Mouse (Mus musculus) adrenal gland, adult 2 months (tissue): Measurements from ENCODE around the gene Bicd2. TPM values are rescaled to one million over a fixed set of nuclear protein-coding genes. Genes with fewer than 3 reads are reported as not detected.

Source experiments
- DNase-seq: peaks from one replicate; pipeline ENCODE4 v3.0.0; 2021
- long read RNA-seq: library from polyadenylated mRNA; stranded (forward); transcript quantifications from one replicate; pipeline ENCODE4 v2.0.0, GENCODE M21; 2021
- polyA plus RNA-seq: library from polyadenylated mRNA; depleted of rRNA; stranded (reverse); fragments of >200 nt; gene quantifications from 2 replicates; pipeline ENCODE4 v1.2.3, GENCODE M21; 2012; rRNA removed
- total RNA-seq, 2 experiments: library from RNA; stranded (reverse); gene quantifications; 2 replicates each; pipeline ENCODE4 v1.2.3; 2021

The Bicd2 gene
- 10 to 100 TPM; 34.7 to 43.2 TPM for total RNA-seq
- polyA plus RNA-seq, result 25.1 and 25.2 TPM in 2 replicates
- long read RNA-seq, full-length matches to known transcripts, result 24 of 37 reads
- long read RNA-seq, partial matches to known transcripts, result 4 of 37 reads
- long read RNA-seq, other reads (novel, unspliced or antisense), result 9 of 37 reads

DNA sequence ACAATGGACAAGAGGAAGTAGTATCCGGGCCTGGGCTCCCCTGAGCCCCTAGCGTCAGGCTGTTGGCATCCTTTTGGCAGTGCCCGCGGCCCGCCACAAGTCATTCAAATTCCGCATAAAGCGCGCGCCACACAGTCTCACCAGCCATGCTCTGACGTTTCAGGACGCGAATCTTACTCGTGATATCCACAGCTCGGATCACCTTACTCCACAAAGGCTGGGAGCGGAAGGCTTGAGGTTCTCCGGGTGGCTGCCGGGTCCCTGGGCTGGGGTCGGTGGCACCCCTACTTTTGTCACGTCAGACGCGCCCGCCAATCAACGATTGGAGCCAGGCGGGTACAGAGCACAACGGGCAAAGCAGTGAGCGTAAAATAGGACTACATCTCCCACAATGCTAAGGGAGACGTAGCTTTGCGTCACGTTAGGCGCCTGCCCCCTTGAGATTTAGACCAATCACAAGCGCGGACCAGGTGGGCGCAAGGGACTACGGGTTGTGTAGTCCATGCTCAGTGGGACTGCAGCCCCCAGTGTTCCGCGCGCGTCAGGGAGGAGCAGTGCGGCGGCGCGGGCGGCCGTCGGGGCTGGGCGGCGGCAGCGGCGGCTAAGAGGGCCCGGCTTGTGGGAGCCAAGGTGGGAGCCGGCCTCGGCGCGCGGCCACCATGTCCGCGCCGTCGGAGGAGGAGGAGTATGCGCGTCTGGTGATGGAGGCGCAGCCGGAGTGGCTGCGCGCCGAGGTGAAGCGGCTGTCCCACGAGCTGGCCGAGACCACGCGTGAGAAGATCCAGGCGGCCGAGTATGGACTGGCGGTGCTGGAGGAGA, at the start of gene Bicd2:
TSS of gene Bicd2 (plus strand) at position 574 of the 819 bp plus-strand sequence.
- peak; percentile 97 for DNase-seq

DNA sequence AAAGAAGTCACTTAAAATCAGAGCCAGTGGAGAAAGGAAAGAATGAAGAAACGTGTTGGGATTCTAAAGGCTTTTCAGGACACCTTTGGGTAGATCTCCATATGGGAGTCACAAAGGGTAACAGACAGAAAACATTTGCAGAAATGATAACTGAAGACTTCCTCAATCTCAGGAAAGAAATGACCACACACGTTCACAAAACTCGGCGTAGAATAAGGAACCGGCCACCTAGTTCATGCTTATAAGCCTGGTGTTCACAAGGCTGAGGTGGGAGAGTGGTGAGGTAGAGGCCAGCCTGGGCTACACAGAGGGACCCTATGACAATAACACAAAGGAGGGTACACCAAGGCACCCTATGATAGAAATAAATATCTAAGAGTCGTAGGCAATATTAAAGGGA, 49.4 kb upstream of the Bicd2 start:
- DNase-seq, result no peak

DNA sequence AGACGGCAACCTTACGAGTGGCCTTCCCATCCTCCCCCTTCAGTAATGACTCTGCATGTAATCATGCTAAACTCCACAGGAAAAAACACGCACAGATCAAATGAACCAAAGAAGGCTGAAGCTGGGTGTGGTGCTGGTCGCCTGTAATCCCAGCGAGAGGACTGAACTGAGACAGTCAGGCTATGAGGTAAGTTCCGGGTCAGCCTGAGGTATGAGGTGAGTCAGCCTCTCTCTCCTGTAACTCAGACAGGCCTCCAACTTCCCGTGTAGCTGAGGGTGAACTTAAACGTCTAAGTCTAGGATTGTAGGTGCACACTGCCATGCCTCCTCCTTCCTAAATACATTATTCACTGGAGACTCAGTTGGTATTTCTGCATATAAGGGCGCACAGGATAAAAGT, 47.3 kb upstream of the Bicd2 start:
- DNase-seq, result no peak

DNA sequence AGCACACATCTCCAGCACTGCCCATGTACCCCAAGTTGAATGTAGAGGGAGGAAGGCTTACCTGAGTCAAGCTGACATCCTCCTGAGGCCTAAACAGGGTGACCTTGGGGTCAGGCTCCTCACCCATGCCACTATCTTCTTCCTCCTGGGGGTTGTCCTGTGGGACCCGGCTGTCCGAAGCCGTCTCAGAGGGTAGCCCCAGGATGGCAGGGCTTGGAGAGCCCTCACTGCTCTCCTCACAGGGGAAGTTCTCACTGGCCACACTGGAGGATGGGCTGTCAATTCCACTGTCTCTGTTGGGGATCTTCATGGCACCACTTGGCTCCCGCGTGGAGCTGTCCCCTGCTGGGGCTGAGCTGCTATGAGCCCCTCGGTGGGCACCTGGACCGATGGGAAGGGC, 45.1 kb upstream of the Bicd2 start:
- no peak for DNase-seq

DNA sequence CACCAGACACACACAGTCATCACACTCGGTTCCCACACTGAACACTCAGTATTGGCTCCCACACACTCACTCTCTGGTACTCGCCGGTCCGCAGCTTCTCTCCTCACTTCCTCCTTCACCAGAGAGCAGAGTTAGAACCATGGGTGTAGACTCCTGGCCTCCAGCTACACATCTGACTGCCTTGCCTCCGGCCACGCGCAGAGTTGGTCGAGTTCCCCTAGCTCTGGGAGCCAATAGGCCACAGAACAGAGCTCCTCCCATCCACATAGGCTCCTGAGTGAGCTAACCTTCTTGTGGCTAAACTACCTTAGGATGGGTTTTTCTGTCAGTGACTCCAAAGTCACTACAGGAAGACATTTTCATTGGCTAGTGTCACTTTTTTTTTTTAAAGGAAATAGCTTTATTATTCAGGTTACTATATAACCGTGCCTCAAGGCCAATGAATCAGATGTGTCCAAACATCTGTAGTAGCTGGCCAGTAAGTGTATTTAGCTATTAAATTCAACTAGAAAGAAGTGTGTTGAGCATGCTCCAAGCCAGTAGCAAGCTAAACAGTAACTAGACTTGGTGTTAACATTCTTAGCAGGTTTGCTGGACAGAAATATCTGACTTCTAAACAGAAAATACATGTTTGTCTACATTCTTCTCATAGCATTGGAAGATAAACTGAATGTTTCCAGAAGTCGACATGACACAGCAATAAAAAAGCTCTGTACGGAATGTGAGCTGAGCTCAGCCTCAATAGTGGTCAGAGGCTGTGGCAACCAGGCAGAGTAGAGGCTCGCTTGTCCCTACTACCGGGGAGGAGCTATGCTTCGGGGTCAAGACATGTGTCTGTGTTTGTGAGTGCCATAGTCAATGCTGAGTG, 42.6 kb upstream of the Bicd2 start:
- DNase-seq, result no peak

DNA sequence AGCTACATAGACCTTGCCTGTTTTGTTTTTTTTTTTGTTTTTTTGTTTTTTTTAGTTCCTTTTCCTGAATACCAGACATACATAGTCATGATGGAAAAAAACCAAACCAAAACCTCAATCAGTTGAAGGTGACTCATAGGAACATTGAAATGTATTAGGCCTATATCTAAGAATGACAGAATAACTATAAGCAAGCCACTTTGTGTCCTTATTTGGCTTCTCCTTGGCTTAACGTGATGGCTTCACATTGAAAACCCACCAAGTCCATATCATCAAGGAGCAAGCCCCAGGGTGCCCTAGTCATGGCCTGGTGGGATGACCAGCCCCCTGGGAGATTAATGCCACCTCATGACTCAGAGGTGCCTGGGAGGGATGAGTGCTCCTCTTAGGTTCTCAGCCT, 40.6 kb upstream of the Bicd2 start:
- no peak for DNase-seq

DNA sequence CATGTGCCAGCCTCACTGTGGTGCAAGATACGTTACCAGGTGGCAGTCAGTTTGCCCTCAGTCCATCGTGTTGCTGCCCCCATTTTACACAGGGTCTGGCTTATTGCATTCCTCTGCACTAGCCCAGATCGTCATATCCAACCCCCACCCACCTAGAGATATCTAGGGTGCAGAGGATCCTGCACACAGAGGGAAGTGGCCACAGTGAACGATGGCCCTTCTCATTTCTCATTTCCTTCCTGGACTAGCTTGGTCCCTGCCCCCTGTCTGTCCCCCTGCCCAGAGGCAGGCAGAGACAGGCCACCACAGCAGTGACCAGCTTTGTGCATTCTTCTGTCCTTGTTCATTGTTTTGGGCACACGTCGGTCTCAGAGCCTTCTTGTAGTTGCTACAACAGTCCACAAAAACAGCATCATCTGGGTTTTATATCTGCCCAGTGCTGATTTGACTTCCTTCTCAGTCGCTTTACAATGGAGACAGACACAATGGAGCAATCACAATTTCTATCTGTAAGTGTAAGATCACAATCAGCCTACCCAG, 34.5 kb upstream of the Bicd2 start:
- no peak for DNase-seq

DNA sequence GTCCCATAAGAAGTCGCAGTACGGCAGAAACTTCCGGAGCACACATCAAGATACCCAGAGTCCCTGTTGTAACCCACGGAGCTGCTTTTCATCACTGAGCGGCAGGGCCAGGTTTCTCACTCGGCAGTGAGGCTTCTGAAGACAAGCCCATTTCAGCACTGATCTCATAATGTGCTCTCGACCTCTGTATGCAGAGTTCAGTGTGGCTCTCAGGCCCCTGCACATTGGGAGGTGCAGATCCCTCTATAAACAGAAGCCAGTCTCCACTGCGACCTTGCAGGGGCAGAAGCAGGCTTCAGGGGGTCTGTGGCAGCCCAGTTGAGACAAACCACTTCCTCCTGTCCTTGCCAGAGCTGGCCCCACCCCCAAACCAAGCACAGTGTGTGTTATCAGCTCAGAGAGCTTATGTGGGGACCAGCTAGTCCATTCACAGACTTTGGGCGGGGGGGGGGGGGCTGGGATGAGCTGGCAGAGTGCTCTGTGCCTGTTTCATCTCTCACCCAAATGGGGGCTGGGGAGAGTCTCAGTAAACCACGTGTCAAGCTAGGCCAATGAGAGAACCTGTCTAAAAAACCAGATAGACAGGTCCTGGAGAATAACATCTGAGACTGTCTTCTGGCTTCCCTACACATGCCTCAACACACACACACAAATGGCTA, 33.9 kb upstream of the Bicd2 start:
- no peak for DNase-seq

DNA sequence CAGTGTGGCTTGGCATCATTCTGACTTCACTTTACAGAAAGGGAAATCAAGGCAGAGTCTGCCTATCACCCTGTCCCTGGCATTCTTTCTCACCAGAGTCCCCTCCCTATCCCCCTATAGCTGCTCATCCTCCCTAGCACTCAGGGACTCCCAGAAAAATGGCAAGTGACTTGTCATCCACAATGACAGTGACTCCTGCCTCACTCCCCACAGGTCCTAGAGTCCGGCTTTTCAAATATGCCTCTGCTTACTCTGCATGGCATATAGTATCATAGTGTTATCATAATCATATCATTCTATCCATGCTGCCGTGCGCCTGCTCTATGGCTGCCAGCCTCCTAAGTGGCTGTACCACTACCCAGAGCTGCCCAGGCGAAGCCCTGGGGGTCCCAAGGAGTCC, 33.2 kb upstream of the Bicd2 start:
- DNase-seq, result no peak

DNA sequence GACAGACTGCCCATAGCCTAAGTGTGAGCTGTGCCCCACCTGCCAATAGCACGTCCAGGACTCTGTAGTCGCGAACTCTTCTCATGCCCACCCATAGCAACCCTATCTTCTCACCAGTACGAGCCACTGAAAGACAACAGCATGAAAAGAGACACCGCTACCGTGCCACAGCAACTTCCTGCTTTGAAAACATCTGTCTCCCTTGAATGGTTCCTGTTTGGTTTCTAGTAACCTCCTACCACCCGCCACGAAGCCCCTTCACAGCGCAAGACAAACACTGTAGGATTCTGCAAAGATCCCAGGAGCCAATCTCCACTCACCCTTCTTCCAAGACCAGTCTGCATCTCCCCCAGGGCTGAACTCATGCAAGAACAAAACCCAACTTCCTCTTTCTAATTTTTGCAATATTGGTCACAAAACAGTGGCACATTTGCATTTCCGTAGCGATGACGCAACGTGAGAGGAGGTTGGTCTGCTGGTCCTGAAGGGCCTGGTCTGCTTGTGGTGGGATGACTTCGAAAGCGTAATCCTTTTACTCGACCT, 32.5 kb upstream of the Bicd2 start:
- DNase-seq, result no peak

DNA sequence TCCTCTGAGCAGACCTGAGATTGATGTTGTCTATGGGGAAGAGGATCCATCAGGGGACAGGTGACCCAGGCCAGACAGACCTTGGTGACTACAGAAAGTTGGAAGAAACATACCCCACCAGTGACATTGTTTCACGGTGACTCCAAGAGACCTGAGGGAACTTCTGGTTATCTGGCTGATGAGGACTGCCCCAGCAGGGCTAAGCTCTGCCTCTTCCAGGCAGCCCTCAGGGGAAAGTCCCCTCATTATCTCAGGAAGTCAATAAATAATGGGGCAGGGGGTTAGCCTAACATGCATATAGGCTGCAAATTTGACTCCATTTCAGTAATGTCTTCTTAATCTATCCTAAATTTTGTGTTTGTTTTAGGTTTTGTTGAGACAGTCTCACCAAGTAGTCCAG, 31.9 kb upstream of the Bicd2 start:
- DNase-seq, result no peak

DNA sequence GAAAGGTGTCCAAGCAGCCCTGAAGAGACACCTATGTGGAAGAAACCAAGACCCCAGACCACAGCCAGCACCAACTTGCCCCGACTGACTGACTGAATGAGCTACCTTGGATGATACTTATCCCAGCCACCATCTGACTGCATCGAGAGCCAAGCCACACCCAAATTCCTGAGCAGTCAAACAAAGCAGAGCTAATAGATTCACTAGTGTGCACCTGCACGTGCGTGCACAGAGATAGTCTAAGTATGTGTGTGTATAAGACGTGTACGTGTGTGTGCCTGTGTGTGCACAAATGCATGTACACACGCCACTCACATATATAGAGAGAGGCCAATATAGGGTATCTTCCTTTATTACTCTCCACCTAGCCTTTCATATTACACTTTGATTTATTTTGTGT, 29.7 kb upstream of the Bicd2 start:
- no peak for DNase-seq

DNA sequence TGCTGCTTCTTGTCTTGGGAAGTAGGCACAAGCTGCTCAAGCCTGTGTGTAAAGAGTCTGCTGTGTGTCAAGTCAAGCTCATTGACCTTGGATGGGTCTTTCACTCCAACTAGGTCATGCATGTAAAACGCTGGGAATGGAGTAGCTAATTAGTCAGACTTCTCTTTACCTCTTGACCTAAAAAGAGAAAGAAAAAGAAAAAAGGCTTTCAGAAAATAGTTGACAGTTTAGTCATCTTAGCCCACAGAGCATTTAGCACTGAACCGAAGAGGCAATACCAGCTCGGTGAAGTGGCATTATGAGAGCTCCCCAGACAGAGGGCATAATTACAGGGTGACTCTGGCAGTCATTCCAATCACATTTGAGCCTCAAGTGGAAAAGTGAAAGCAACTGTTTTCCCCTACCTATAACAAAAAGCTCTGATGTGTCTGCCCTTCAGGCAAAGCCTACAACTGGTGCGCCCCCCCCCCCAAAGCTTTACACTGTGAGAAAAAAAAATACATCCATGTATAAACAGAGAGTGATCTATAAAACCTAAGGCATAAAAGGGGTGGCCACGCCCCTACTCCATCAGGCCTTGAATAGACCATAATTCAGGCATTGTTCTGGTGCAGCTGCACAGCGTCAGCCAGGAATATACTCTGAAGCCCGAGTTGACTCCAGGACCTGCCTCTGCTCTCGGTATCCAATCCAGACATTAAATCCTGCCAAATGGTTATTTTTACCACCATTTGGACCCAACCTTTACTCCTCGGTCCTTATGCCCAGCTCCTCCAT, 24.8 kb upstream of the Bicd2 start:
- peak; percentile 52 for DNase-seq

DNA sequence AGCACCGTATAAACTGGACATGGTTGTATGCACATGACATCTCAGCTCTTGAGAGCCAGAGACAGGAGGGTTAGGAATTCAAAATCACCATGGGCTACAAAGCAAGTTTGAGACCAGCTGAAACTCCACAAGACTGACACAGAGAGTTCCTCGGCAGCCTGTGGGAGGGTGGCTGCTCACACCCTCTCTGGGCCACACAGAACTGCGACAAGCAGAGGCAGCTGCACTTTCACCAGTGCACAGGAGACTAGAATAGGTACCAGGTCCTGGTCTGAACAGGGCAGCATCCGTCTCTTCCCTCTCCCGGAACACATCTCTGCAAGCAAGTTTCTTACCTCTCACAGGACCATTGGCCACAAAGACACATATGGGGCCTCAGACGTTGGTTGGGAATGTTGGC, 23.9 kb upstream of the Bicd2 start:
- no peak for DNase-seq

DNA sequence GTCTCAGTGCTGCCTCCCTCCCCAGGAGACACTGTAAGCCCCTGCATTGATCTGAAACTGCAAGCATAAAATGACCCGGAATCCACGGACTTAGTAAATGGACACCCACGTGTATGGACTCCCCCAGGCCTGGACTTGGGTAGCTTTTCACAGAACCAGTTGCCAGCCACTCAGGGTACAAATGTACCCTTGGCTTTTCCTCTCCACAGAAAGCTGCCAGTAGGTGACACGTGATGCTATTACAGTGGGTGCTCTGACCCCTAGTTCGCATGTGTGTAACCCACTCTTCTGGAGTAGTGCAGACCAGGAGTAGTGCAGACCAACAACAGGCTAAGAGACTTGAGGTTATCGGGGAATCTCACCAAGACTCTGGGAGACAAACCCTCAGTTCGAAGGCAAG, 23.5 kb upstream of the Bicd2 start:
- DNase-seq, result no peak

DNA sequence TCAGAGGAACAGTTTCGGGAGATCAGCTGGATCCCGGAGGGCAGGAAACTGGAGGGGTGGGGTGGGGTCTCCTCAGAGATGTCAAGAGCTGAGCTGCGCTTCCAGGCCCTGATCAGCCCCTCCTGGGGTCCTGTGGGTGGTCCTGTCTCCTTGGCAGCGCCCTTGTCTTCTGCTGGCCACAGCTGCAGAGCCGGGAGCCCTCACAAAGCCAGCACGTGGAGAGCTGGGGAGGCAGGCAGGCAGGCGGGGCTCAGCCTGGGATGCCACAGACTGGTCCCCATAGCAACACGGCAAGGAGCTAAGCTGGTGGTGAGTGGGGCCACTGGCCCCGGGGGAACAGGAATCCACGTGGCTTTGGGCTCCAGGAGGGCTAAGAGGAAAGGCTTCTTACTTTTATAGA, 21.3 kb upstream of the Bicd2 start, which contains the start of gene Fgd3:
TSS of gene Fgd3 (minus strand) at position 272 of the 400 bp plus-strand sequence.
- DNase-seq, result peak; percentile 83

DNA sequence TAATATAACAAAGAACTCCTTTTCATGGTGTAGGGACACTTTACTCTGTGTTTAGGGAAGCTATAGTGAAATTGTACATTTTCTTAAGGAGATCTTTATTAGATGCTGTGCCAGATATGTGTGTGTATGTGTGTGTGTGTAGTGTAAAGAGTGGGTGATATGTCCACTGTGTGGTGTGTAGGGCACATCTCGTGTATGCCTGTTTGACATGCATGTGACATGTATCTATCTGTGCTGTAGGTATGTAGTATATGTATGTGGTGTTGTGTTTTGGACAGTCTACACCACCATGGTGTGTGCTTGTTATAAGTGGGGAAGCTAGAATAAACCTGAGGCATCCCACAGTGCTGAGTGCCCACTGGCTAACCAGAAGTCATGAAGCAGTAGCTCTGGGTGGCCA, 20.9 kb upstream of the Bicd2 start:
- no peak for DNase-seq

DNA sequence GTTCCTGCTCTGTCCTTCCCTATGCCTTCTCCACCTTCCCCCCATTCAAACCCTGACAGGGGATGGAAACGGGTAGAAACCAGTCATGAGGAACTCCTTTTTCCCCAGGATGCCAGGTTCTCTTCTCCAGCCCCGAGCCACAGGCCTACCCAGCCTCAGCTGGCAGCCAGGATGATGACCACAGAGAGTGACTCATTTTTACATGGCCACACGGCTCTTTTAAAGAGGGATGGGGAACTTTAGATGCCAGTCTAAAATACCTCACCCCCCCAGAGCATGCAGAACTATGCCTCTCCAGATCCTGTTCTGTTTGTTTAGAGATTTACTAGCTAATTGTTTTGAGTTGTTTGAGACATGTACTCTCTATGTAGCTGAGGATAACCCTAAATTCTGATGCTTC, 19.9 kb upstream of the Bicd2 start:
- peak; percentile 68 for DNase-seq

DNA sequence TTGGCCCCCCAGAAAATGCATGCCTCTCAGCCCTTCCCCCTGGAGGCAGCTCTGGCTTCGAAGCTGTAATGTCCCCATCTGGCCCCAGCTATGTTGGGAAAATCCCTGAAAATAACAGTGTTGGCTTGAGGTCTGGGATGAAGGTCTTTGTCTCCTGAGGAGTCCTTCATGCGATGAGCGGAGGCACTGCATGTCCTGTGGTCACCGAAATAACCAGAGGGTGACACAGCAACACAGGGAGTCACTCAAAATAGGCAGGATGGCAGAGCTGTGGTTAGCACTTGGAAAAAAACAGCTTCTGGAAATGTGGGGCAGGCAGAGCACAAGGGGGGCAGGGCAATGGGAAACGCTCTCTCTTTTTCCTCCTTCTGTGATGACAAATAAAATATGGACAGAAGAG, 19.2 kb upstream of the Bicd2 start:
- DNase-seq, result no peak

DNA sequence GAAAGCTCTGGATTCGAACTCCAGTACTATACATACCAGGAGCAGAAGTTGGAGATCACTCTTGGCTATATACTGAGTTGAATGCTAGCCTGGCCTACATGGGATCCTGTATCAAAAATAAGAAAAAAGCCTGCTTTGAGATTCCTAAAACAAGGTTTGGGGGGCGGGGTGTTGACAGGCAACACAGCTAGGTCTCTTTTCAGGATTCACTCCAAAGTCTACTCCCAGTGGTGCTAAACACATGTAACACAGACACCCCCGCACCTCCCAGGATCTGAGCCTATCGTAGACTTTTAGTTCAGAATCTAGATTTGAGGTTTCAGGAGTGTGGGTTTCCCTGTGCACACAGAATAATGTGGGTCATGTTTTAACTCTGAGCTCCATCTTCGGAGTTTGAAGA, 18.6 kb upstream of the Bicd2 start:
- DNase-seq, result no peak

DNA sequence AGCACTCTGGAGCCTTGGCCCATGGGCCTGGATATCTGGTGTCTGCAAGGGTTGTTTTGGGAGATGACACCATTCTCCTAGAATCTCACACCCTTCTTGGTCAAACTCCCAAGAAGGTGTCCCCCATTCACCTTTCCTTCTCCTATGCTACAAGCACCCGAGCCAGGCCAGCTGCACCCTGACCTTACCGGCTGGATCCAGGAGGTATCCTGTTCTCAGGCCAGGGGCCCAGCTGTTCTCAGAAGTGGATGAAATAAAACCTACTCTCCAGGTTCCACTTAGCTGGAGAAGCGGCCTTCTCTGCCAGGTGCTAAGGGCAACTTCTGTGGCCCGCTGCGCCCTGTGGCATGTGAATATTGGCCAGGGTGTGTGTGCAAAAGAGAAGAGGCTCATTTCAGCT, 16.5 kb upstream of the Bicd2 start:
- DNase-seq, result no peak
